Mouse (Mus musculus): ENCODE data around the gene Snx5. TPM values are rescaled to one million over a fixed set of nuclear protein-coding genes. Genes with fewer than 3 reads are reported as not detected.

Snx5 gene
- polyA plus RNA-seq, 1 experiment from 2014 or later, result 90.9 TPM

Other genes with a start within 250 kb of the Snx5 start
- not detected in 2 replicates for gene Banf2, start 237.8 kb downstream of the Snx5 start, polyA plus RNA-seq (2015; fragmentation: Nextera tagmentation; extraction: Ambion mirVana)
- gene Mgme1, start 243 bp downstream of the Snx5 start, polyA plus RNA-seq (2015; fragmentation: Nextera tagmentation; extraction: Ambion mirVana), result 20.0 and 22.5 TPM in 2 replicates
- gene Ovol2, start 61.2 kb upstream of the Snx5 start, polyA plus RNA-seq (2015; fragmentation: Nextera tagmentation; extraction: Ambion mirVana), result 0.13 and 0.24 TPM in 2 replicates
- 24.7 and 27.9 TPM in 2 replicates for gene Kat14, start 98.1 kb upstream of the Snx5 start, polyA plus RNA-seq (2015; fragmentation: Nextera tagmentation; extraction: Ambion mirVana)
- 0.90 and 1.3 TPM in 2 replicates for gene Pet117, start 98.1 kb upstream of the Snx5 start, polyA plus RNA-seq (2015; fragmentation: Nextera tagmentation; extraction: Ambion mirVana)